Mouse (Mus musculus) midbrain, postnatal 0 days (tissue): ENCODE results near the gene Gpr39. TPM values are rescaled to one million over a fixed set of nuclear protein-coding genes. Genes with fewer than 3 reads are reported as not detected.

Experiments used
- ATAC-seq: fragments of 200-750 bp; cut with Nextera tagmentation; 2 replicates; pipeline ENCODE4 v1.8.0; 2017; ENCODE audit warnings: moderate number of reproducible peaks, mild to moderate bottlenecking, moderate TSS enrichment, moderate library complexity; ENCODE audit not compliant: low FRiP score
- DNase-seq: peaks from one replicate; pipeline ENCODE4 v3.0.0-alpha.2; 2015; ENCODE audit warnings: low spot score
- H3K27ac ChIP-seq: fragments of 300-500 bp; sonication (generic); 2 replicates; pipeline ENCODE4 v1.5.1; 2014; ENCODE audit warnings: low read depth, mild to moderate bottlenecking, low read length, mixed read lengths
- H3K27me3 ChIP-seq: fragments of 300-500 bp; sonication (generic); 2 replicates; pipeline ENCODE4 v1.6.1; 2014; ENCODE audit warnings: low read length, control low read depth, mixed read lengths; ENCODE audit not compliant: insufficient read depth
- H3K36me3 ChIP-seq: fragments of 300-500 bp; sonication (generic); 2 replicates; pipeline ENCODE4 v1.6.1; 2014; ENCODE audit warnings: low read length, control low read depth, mixed read lengths; ENCODE audit not compliant: insufficient read depth
- H3K4me1 ChIP-seq: fragments of 300-500 bp; sonication (generic); 2 replicates; pipeline ENCODE4 v1.6.1; 2014; ENCODE audit warnings: mild to moderate bottlenecking, control low read depth, antibody characterized with exemption, low read length, mixed read lengths; ENCODE audit not compliant: insufficient read depth
- H3K4me2 ChIP-seq: fragments of 300-500 bp; sonication (generic); 2 replicates; pipeline ENCODE4 v1.6.1; 2014; ENCODE audit warnings: low read depth, mild to moderate bottlenecking, low read length, mixed read lengths; ENCODE audit not compliant: poor library complexity, severe bottlenecking
- H3K4me3 ChIP-seq: fragments of 300-500 bp; sonication (generic); 2 replicates; pipeline ENCODE4 v1.5.1; 2014; ENCODE audit warnings: low read depth, mild to moderate bottlenecking, low read length, moderate library complexity
- H3K9ac ChIP-seq: fragments of 300-500 bp; sonication (generic); replicated peaks from 2 replicates; pipeline ENCODE4 v1.6.1; 2014; ENCODE audit warnings: mild to moderate bottlenecking, low read length, moderate library complexity, mixed read lengths; ENCODE audit not compliant: poor library complexity, severe bottlenecking
- H3K9me3 ChIP-seq: fragments of 300-500 bp; sonication (generic); 2 replicates; pipeline ENCODE4 v1.6.1; 2016; ENCODE audit warnings: low read length, control low read depth
- CTCF ChIP-seq: IDR thresholded peaks from 2 replicates; pipeline ENCODE4 v1.5.1; 2016; ENCODE audit warnings: antibody characterized with exemption, mild to moderate bottlenecking
- WGBS: fragments of 180-500 bp; shearing (Covaris S2); extraction: QIAGEN DNeasy Blood & Tissue Kit; methylation state at CpG from one replicate; pipeline ENCODE4 v1.1.7; 2014; 5-methylcytosine and 5-hydroxymethylcytosine counted together
- polyA plus RNA-seq: library from polyadenylated mRNA; unstranded; fragments of >200 nt; fragmentation: Nextera tagmentation; extraction: Ambion mirVana; gene quantifications from 2 replicates; pipeline ENCODE4 v1.2.1, GENCODE M21; 2015
- total RNA-seq: library from RNA; depleted of rRNA; stranded (reverse); fragments of >200 nt; gene quantifications from 2 replicates; pipeline ENCODE4 v1.2.3, GENCODE M21; 2014

Gene Gpr39
- total and polyA plus RNA-seq, 2 experiments from 2014 or later = 0.06 to 1.6 TPM

- H3K9ac ChIP-seq = peak overlapping the region; percentile 56
- peak; percentile 73 for TF ChIP-seq CTCF
- peak overlapping the region; percentile 97 for H3K4me2 ChIP-seq
- no peaks in the 10 kb centered on the region for H3K27me3 ChIP-seq
- H3K4me1 ChIP-seq = no peaks in the 10 kb centered on the region
- 7% methylated on average over 14 of the region's 14 CpGs for WGBS
- H3K4me3 ChIP-seq = peak overlapping the region; percentile 58
- no peaks in the 10 kb centered on the region for H3K9me3 ChIP-seq
- no peak overlapping the region for H3K27ac ChIP-seq
- H3K36me3 ChIP-seq = no peaks in the 10 kb centered on the region
- DNase-seq (peak; percentile 60), ATAC-seq (0 out of 2 replicates have a peak, but pooled peaks have one; percentile 28)
These were observed 233.5 kb downstream of the Gpr39 start for GRCm38 (mm10) chr1:125910211-125910870.

GRCm38 (mm10) chr1:125910871-125911265 is 234.1 kb downstream of the Gpr39 start:
- no peak for TF ChIP-seq CTCF
- peak; percentile 3; the same call in 1 of the 2 replicates for ATAC-seq
- Histone ChIP-seq H3K4me1 (no peaks in the 10 kb centered on the region), H3K27ac (no peak overlapping the region), H3K4me2 (peak overlapping the region; percentile 97), H3K36me3 (no peaks in the 10 kb centered on the region), H3K4me3 (peak overlapping the region; percentile 58), H3K9me3 (no peaks in the 10 kb centered on the region), H3K27me3 (no peaks in the 10 kb centered on the region), H3K9ac (peak overlapping the region; percentile 56)
- WGBS = 2% methylated on average over 9 of the region's 9 CpGs
- peak; percentile 17 for DNase-seq

- Histone ChIP-seq H3K4me1 (no peaks in the 10 kb centered on the region), H3K9me3 (no peaks in the 10 kb centered on the region), H3K4me2 (peak overlapping the region; percentile 97), H3K9ac (peak overlapping the region; percentile 56), H3K27ac (peak overlapping the region; percentile 59; the same call in 1 of the 2 replicates), H3K27me3 (no peaks in the 10 kb centered on the region), H3K36me3 (no peaks in the 10 kb centered on the region), H3K4me3 (peak overlapping the region; percentile 58)
- DNase-seq (peak; percentile 51), ATAC-seq (peak; percentile 45)
- TF ChIP-seq CTCF = no peak
- under 1% methylated on average over 35 of the region's 35 CpGs for WGBS
These were observed 234.6 kb downstream of the Gpr39 start for GRCm38 (mm10) chr1:125911337-125911900.

- Histone ChIP-seq H3K27me3 (no peaks in the 10 kb centered on the region), H3K36me3 (no peaks in the 10 kb centered on the region), H3K4me3 (peak overlapping the region; percentile 58), H3K4me2 (peak overlapping the region; percentile 97), H3K9me3 (no peaks in the 10 kb centered on the region), H3K27ac (peak overlapping the region; percentile 59; the same call in 1 of the 2 replicates), H3K4me1 (no peaks in the 10 kb centered on the region), H3K9ac (peak overlapping the region; percentile 56)
- TF ChIP-seq CTCF = no peak; the same call in 1 of the 2 replicates
- 1% methylated on average over 35 of the region's 43 CpGs for WGBS
- DNase-seq = peak; percentile 54
- peak; percentile 64 for ATAC-seq
These were observed 235.2 kb downstream of the Gpr39 start for GRCm38 (mm10) chr1:125911901-125912445.

- H3K4me1 ChIP-seq = no peaks in the 10 kb centered on the region
- WGBS = 6% methylated on average over 30 of the region's 30 CpGs
- no peak for TF ChIP-seq CTCF
- H3K27ac ChIP-seq = no peak within 1 kb of the TSS; the same call in 1 of the 2 replicates
- H3K4me3 ChIP-seq = peak within 1 kb of the TSS; percentile 58
- 0 out of 2 replicates have a peak, but pooled peaks have one; percentile 14 for ATAC-seq
- DNase-seq = peak; percentile 16
- H3K9ac ChIP-seq = peak within 1 kb of the TSS; percentile 56; the same call in 1 of the 2 replicates
- H3K27me3 ChIP-seq = no peaks in the 10 kb centered on the region
- H3K9me3 ChIP-seq = no peaks in the 10 kb centered on the region
- H3K4me2 ChIP-seq = peak within 1 kb of the TSS; percentile 97
- H3K36me3 ChIP-seq = no peaks in the 10 kb centered on the region
These were observed 236.1 kb downstream of the Gpr39 start, which contains the start of gene Lypd1 for GRCm38 (mm10) chr1:125912601-125913600. Gene Lypd1 (minus strand): TSS chr1:125913101.
